Mouse (Mus musculus): ENCODE measurements around the gene Ttc28.

Gene Ttc28

GRCm38 (mm10) chr5:111179651-111180050 is 300.0 kb downstream of the Ttc28 start:
- DNase-seq: no peak

GRCm38 (mm10) chr5:111180091-111181053 is 300.8 kb downstream of the Ttc28 start:
- no peak for DNase-seq

- DNase-seq: no peak
Measured at GRCm38 (mm10) chr5:111181204-111181912, 301.8 kb downstream of the Ttc28 start.

GRCm38 (mm10) chr5:111186600-111186999 is 307.0 kb downstream of the Ttc28 start:
- DNase-seq: no peak

GRCm38 (mm10) chr5:111191972-111192371 is 312.4 kb downstream of the Ttc28 start:
- no peak for DNase-seq

GRCm38 (mm10) chr5:111194829-111195228 is 315.2 kb downstream of the Ttc28 start:
- no peak for DNase-seq

- DNase-seq: no peak
Measured at GRCm38 (mm10) chr5:111195488-111196485, 316.2 kb downstream of the Ttc28 start.

- DNase-seq: no peak
Measured at GRCm38 (mm10) chr5:111197727-111198126, 318.1 kb downstream of the Ttc28 start.

GRCm38 (mm10) chr5:111200167-111200840 is 320.7 kb downstream of the Ttc28 start:
- no peak for DNase-seq

- DNase-seq: no peak
Measured at GRCm38 (mm10) chr5:111200915-111201610, 321.5 kb downstream of the Ttc28 start.

- no peak for DNase-seq
Measured at GRCm38 (mm10) chr5:111204221-111204620, 324.6 kb downstream of the Ttc28 start.

GRCm38 (mm10) chr5:111204976-111205586 is 325.5 kb downstream of the Ttc28 start:
- no peak for DNase-seq

GRCm38 (mm10) chr5:111205817-111206216 is 326.2 kb downstream of the Ttc28 start:
- DNase-seq: no peak

GRCm38 (mm10) chr5:111207924-111208659 is 328.5 kb downstream of the Ttc28 start:
- DNase-seq: peak; percentile 36

GRCm38 (mm10) chr5:111208660-111208969 is 329.0 kb downstream of the Ttc28 start:
- DNase-seq: peak; percentile 51

GRCm38 (mm10) chr5:111213935-111214450 is 334.4 kb downstream of the Ttc28 start:
- DNase-seq: no peak

- DNase-seq: no peak
Measured at GRCm38 (mm10) chr5:111214890-111215289, 335.3 kb downstream of the Ttc28 start.

GRCm38 (mm10) chr5:111215722-111216121 is 336.1 kb downstream of the Ttc28 start:
- no peak for DNase-seq

- no peak for DNase-seq
Measured at GRCm38 (mm10) chr5:111216166-111216565, 336.6 kb downstream of the Ttc28 start.
